ENCODE assay signal across 35 mouse cellular contexts in the genomic region with DNA sequence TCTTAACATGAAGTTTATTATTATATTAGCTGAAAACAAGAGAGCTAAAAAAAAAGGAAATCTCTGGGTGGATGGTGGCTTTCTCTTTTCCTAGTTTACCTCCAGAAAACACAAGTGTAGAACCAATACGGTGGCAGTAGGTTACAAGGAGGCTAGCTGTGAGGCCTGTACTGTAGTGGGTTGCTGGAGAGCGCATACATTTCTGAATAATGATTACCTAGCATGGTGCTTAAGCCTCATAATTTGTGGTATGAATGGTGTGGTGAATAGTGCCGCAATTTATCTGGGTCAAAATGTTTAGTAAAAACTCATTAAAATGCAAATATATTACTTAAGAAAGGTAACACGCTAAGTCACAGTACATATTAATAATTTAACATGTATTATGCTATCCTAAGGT.
"Had no signal": no experiment of that assay in that cellular context is flagged by ENCODE, and none has a peak within 500 bp of the region (broad histone marks: within the 10 kb centered on the region; RNA-seq: fewer than 3 reads in every experiment).

No protein-coding gene starts in this region.

- H3K36me3 ChIP-seq: heart, embryonic 10.5 days; heart, embryonic 12.5 days; heart, embryonic 13.5 days; heart, embryonic 15.5 days; hindbrain, embryonic 10.5 days; hindbrain, embryonic 12.5 days; hindbrain, embryonic 13.5 days; hindbrain, embryonic 15.5 days; intestine, embryonic 15.5 days; kidney, embryonic 15.5 days had no signal

- H3K4me3 ChIP-seq: heart, embryonic 10.5 days; heart, embryonic 12.5 days; heart, embryonic 13.5 days; heart, embryonic 15.5 days; hindbrain, embryonic 10.5 days; hindbrain, embryonic 12.5 days; hindbrain, embryonic 13.5 days; hindbrain, embryonic 15.5 days; intestine, embryonic 15.5 days; kidney, embryonic 15.5 days; layer of hippocampus, adult 2 months had no signal

- H3K27me3 ChIP-seq: heart, embryonic 12.5 days; heart, embryonic 13.5 days; heart, embryonic 15.5 days; hindbrain, embryonic 12.5 days; hindbrain, embryonic 13.5 days; hindbrain, embryonic 15.5 days; intestine, embryonic 15.5 days; kidney, embryonic 15.5 days had no signal

- H3K4me1 ChIP-seq: heart, embryonic 10.5 days; heart, embryonic 12.5 days; heart, embryonic 13.5 days; heart, embryonic 15.5 days; hindbrain, embryonic 10.5 days; hindbrain, embryonic 12.5 days; hindbrain, embryonic 13.5 days; hindbrain, embryonic 15.5 days; intestine, embryonic 15.5 days; kidney, embryonic 15.5 days had no signal

- H3K9ac ChIP-seq: heart, embryonic 12.5 days; heart, embryonic 13.5 days; heart, embryonic 15.5 days; hindbrain, embryonic 12.5 days; hindbrain, embryonic 13.5 days; hindbrain, embryonic 14.5 days; hindbrain, embryonic 15.5 days; intestine, embryonic 15.5 days; kidney, embryonic 15.5 days had no signal

- H3K27ac ChIP-seq: heart, embryonic 10.5 days; heart, embryonic 13.5 days; heart, embryonic 15.5 days; hindbrain, embryonic 10.5 days; hindbrain, embryonic 12.5 days; hindbrain, embryonic 13.5 days; hindbrain, embryonic 14.5 days; hindbrain, embryonic 15.5 days; hindbrain, postnatal 0 days; intestine, embryonic 15.5 days; kidney, embryonic 15.5 days; kidney, postnatal 0 days; layer of hippocampus, adult 2 months had no signal

- H3K9me3 ChIP-seq: heart, embryonic 10.5 days; heart, embryonic 13.5 days; heart, embryonic 15.5 days; hindbrain, embryonic 10.5 days; hindbrain, embryonic 12.5 days; hindbrain, embryonic 13.5 days; hindbrain, embryonic 15.5 days; intestine, embryonic 15.5 days; kidney, embryonic 15.5 days had no signal

- H3K4me2 ChIP-seq: heart, embryonic 11.5 days; heart, embryonic 12.5 days; heart, embryonic 13.5 days; heart, embryonic 15.5 days; hindbrain, embryonic 12.5 days; hindbrain, embryonic 13.5 days; hindbrain, embryonic 14.5 days; hindbrain, embryonic 15.5 days; intestine, embryonic 15.5 days; kidney, embryonic 15.5 days had no signal

- DNase-seq: heart, postnatal 10 days; heart, postnatal 14 days; heart, postnatal 36 days; heart, postnatal 4 days; kidney, adult 11 months; kidney, adult 18-20 months; kidney, adult 2 months; kidney, adult 8-10 months; kidney, adult 9 months; kidney, postnatal 10 days; kidney, postnatal 14 days; kidney, postnatal 25 days; kidney, postnatal 36 days; kidney, postnatal 4 days; layer of hippocampus, adult 9-11 months; layer of hippocampus, postnatal 36 days had no signal

- ATAC-seq: hindbrain, embryonic 16.5 days; hindbrain, postnatal 0 days; inflammation-experienced regulatory T-cells, adult 6 months; intestine, embryonic 15.5 days; intestine, embryonic 16.5 days; intestine, postnatal 0 days had no signal
